Mouse (Mus musculus): ENCODE data around the gene Cmtm2b. TPM values are rescaled to one million over a fixed set of nuclear protein-coding genes. Genes with fewer than 3 reads are reported as not detected.

Gene Cmtm2b
- polyA plus RNA-seq, 1 experiment from 2014 or later: not detected

GRCm38 (mm10) chr8:104332665-104333631, 10.9 kb downstream of the Cmtm2b start:
- H3K4me3 ChIP-seq (replicated peaks): no peak overlapping the region
- 16% methylated on average over 5 of the region's 5 CpGs for WGBS (ENCODE audit: insufficient replicate concordance)
- H3K4me2 ChIP-seq: no peak overlapping the region
- H3K27me3 ChIP-seq: no peaks in the 10 kb centered on the region
- no peaks in the 10 kb centered on the region for H3K36me3 ChIP-seq (replicated peaks)
- H3K4me1 ChIP-seq (replicated peaks): peaks cover 19% of the 10 kb centered on the region
- peak; percentile 62 for ATAC-seq (ENCODE audit: insufficient read depth)
- no peak overlapping the region for H3K9ac ChIP-seq
- H3K27ac ChIP-seq (replicated peaks): no peak overlapping the region
- H3K9me3 ChIP-seq (replicated peaks): no peaks in the 10 kb centered on the region

- Histone ChIP-seq H3K9me3 (replicated peaks) (no peaks in the 10 kb centered on the region), H3K4me3 (replicated peaks) (no peak overlapping the region), H3K36me3 (replicated peaks) (no peaks in the 10 kb centered on the region), H3K27me3 (no peaks in the 10 kb centered on the region), H3K4me2 (no peak overlapping the region), H3K27ac (replicated peaks) (no peak overlapping the region), H3K9ac (no peak overlapping the region), H3K4me1 (replicated peaks) (peaks cover 19% of the 10 kb centered on the region)
- peak; percentile 57 for ATAC-seq (ENCODE audit: insufficient read depth)
- whole genome bisulfite sequencing (ENCODE audit: insufficient replicate concordance): 21% methylated on average over 5 of the region's 5 CpGs
Observed at GRCm38 (mm10) chr8:104333786-104334185, 11.8 kb downstream of the Cmtm2b start.

DNA sequence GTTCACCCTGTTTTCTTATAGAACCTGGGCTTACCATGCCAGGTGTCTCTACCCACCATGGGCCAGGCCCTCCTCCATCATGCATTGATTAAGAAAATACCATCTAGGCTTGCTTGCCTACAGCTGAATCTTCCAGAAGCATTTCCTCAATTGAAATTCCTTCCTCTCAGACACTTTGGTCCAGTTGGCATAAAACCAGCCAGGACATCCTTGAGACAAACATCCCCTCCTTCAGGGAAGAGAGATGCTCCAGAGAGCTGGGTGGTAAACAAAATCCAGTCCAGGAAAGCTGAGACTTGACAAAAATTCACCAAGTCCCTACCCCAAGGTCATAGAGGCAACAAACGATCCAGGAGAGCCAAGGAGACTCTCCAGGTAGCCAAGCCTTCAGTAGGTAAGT, 12.2 kb downstream of the Cmtm2b start:
- Histone ChIP-seq H3K36me3 (replicated peaks) (no peaks in the 10 kb centered on the region), H3K9ac (no peak overlapping the region), H3K4me1 (replicated peaks) (peaks cover 19% of the 10 kb centered on the region), H3K4me3 (replicated peaks) (no peak overlapping the region), H3K4me2 (no peak overlapping the region), H3K9me3 (replicated peaks) (no peaks in the 10 kb centered on the region), H3K27me3 (no peaks in the 10 kb centered on the region), H3K27ac (replicated peaks) (no peak overlapping the region)
- no peak for ATAC-seq (ENCODE audit: insufficient read depth)
- 65% methylated on average over 1 of the region's 1 CpGs for WGBS (ENCODE audit: insufficient replicate concordance)

DNA sequence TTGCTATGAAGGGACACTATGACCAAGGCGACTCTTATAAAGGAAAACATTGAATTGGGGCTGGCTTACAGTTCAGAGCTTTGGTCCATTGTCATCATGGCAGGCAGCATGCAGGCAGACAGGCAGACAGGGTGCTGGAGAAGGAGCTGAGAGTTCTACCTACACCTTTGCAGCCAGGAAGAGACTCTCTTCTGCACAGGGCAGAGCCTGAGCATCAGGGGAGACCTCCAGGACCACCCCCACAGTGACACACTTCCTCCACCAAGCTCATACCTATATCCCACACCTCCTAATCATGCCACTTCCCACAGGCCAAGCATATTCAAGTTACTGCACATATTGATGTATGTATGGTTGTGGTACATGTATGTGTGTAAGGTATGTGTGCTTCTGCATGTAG, 14.8 kb downstream of the Cmtm2b start:
- ATAC-seq (ENCODE audit: insufficient read depth): no peak
- no peaks in the 10 kb centered on the region for H3K36me3 ChIP-seq (replicated peaks)
- H3K4me3 ChIP-seq (replicated peaks): no peak overlapping the region
- H3K9ac ChIP-seq: no peak overlapping the region
- H3K27me3 ChIP-seq: peaks cover 17% of the 10 kb centered on the region; the same call in 1 of the 2 replicates
- H3K4me2 ChIP-seq: no peak overlapping the region
- WGBS (ENCODE audit: insufficient replicate concordance): 58% methylated on average over 1 of the region's 1 CpGs
- H3K27ac ChIP-seq (replicated peaks): no peak overlapping the region
- peaks cover 44% of the 10 kb centered on the region for H3K4me1 ChIP-seq (replicated peaks)
- H3K9me3 ChIP-seq (replicated peaks): no peaks in the 10 kb centered on the region

GRCm38 (mm10) chr8:104337890-104338289, 15.9 kb downstream of the Cmtm2b start:
- ATAC-seq (ENCODE audit: insufficient read depth): no peak
- H3K4me2 ChIP-seq: no peak overlapping the region
- H3K27me3 ChIP-seq: peaks cover 17% of the 10 kb centered on the region; the same call in 1 of the 2 replicates
- H3K9me3 ChIP-seq (replicated peaks): no peaks in the 10 kb centered on the region
- no peak overlapping the region for H3K4me3 ChIP-seq (replicated peaks)
- H3K9ac ChIP-seq: no peak overlapping the region
- no peak overlapping the region for H3K27ac ChIP-seq (replicated peaks)
- no peaks in the 10 kb centered on the region for H3K36me3 ChIP-seq (replicated peaks)
- H3K4me1 ChIP-seq (replicated peaks): peaks cover 43% of the 10 kb centered on the region
- 27% methylated on average over 3 of the region's 3 CpGs for WGBS (ENCODE audit: insufficient replicate concordance)

- no peak for ATAC-seq (ENCODE audit: insufficient read depth)
- Histone ChIP-seq H3K27me3 (peaks cover 17% of the 10 kb centered on the region; the same call in 1 of the 2 replicates), H3K4me3 (replicated peaks) (peak within 1 kb of the TSS; percentile 55), H3K4me1 (replicated peaks) (peaks cover 27% of the 10 kb centered on the region), H3K4me2 (peak within 1 kb of the TSS; percentile 77), H3K9me3 (replicated peaks) (no peaks in the 10 kb centered on the region), H3K27ac (replicated peaks) (peak within 1 kb of the TSS; percentile 33; the same call in 1 of the 2 replicates), H3K36me3 (replicated peaks) (no peaks in the 10 kb centered on the region), H3K9ac (peak within 1 kb of the TSS; percentile 39; the same call in 1 of the 2 replicates)
- WGBS (ENCODE audit: insufficient replicate concordance): 23% methylated on average over 16 of the region's 18 CpGs
Observed at GRCm38 (mm10) chr8:104339229-104339982, 17.4 kb downstream of the Cmtm2b start, which contains the start of gene Cmtm3. Cmtm3 (plus strand) TSS chr8:104339410.

GRCm38 (mm10) chr8:104339983-104340232, 17.9 kb downstream of the Cmtm2b start:
- peak overlapping the region; percentile 39; the same call in 1 of the 2 replicates for H3K9ac ChIP-seq
- H3K4me3 ChIP-seq (replicated peaks): peak overlapping the region; percentile 55
- H3K9me3 ChIP-seq (replicated peaks): no peaks in the 10 kb centered on the region
- no peaks in the 10 kb centered on the region for H3K36me3 ChIP-seq (replicated peaks)
- H3K27ac ChIP-seq (replicated peaks): peak overlapping the region; percentile 33; the same call in 1 of the 2 replicates
- no peak for ATAC-seq (ENCODE audit: insufficient read depth)
- peaks cover 17% of the 10 kb centered on the region; the same call in 1 of the 2 replicates for H3K27me3 ChIP-seq
- 3% methylated on average over 6 of the region's 6 CpGs for WGBS (ENCODE audit: insufficient replicate concordance)
- peak overlapping the region; percentile 77 for H3K4me2 ChIP-seq
- H3K4me1 ChIP-seq (replicated peaks): peaks cover 27% of the 10 kb centered on the region

GRCm38 (mm10) chr8:104340233-104341105, 18.4 kb downstream of the Cmtm2b start:
- peak overlapping the region; percentile 55 for H3K4me3 ChIP-seq (replicated peaks)
- H3K27ac ChIP-seq (replicated peaks): peak overlapping the region; percentile 57
- peak; percentile 62 for ATAC-seq (ENCODE audit: insufficient read depth)
- peaks cover 17% of the 10 kb centered on the region; the same call in 1 of the 2 replicates for H3K27me3 ChIP-seq
- H3K4me1 ChIP-seq (replicated peaks): peaks cover 27% of the 10 kb centered on the region
- peak overlapping the region; percentile 39 for H3K9ac ChIP-seq
- H3K4me2 ChIP-seq: peak overlapping the region; percentile 77
- WGBS (ENCODE audit: insufficient replicate concordance): under 1% methylated on average over 53 of the region's 54 CpGs
- H3K36me3 ChIP-seq (replicated peaks): no peaks in the 10 kb centered on the region
- no peaks in the 10 kb centered on the region for H3K9me3 ChIP-seq (replicated peaks)

GRCm38 (mm10) chr8:104341106-104341561, 19.1 kb downstream of the Cmtm2b start:
- Histone ChIP-seq H3K4me2 (peak overlapping the region; percentile 77), H3K36me3 (replicated peaks) (0 out of 2 replicates have a peak, but pooled peaks cover under 1% of the 10 kb centered on the region), H3K27ac (replicated peaks) (peak overlapping the region; percentile 57), H3K27me3 (peaks cover 17% of the 10 kb centered on the region; the same call in 1 of the 2 replicates), H3K4me3 (replicated peaks) (peak overlapping the region; percentile 55), H3K4me1 (replicated peaks) (peaks cover 27% of the 10 kb centered on the region), H3K9ac (peak overlapping the region; percentile 39; the same call in 1 of the 2 replicates), H3K9me3 (replicated peaks) (no peaks in the 10 kb centered on the region)
- ATAC-seq (ENCODE audit: insufficient read depth): peak; percentile 36
- WGBS (ENCODE audit: insufficient replicate concordance): under 1% methylated on average over 24 of the region's 24 CpGs

DNA sequence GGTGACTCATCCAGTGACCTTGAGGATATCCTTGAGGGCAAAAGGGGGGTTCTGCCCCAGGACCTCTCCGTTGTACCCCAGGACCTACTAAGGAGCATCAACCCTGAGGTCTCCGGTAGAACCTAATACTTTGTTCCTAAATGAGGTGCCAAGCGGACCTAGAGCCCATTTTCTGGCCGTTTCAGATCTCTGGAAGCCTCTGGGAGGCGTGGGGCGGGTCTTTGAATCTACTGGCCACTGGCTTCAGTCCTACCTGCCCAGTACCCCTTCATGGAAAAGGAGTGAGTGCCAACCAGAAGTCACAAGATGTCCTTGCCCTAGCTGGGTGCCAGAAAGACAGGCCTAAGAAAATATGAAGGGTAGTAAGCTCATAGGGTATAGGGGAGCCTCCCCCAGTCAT, 19.6 kb downstream of the Cmtm2b start:
- Histone ChIP-seq H3K27ac (replicated peaks) (no peak overlapping the region), H3K4me3 (replicated peaks) (no peak overlapping the region), H3K27me3 (peaks cover 17% of the 10 kb centered on the region; the same call in 1 of the 2 replicates), H3K9ac (no peak overlapping the region), H3K4me1 (replicated peaks) (peaks cover 27% of the 10 kb centered on the region), H3K4me2 (peak overlapping the region; percentile 77), H3K36me3 (replicated peaks) (0 out of 2 replicates have a peak, but pooled peaks cover 4% of the 10 kb centered on the region), H3K9me3 (replicated peaks) (no peaks in the 10 kb centered on the region)
- no peak for ATAC-seq (ENCODE audit: insufficient read depth)
- WGBS (ENCODE audit: insufficient replicate concordance): 44% methylated on average over 6 of the region's 6 CpGs
